Mouse (Mus musculus): ENCODE results near the gene Banp.

The Banp gene

DNA sequence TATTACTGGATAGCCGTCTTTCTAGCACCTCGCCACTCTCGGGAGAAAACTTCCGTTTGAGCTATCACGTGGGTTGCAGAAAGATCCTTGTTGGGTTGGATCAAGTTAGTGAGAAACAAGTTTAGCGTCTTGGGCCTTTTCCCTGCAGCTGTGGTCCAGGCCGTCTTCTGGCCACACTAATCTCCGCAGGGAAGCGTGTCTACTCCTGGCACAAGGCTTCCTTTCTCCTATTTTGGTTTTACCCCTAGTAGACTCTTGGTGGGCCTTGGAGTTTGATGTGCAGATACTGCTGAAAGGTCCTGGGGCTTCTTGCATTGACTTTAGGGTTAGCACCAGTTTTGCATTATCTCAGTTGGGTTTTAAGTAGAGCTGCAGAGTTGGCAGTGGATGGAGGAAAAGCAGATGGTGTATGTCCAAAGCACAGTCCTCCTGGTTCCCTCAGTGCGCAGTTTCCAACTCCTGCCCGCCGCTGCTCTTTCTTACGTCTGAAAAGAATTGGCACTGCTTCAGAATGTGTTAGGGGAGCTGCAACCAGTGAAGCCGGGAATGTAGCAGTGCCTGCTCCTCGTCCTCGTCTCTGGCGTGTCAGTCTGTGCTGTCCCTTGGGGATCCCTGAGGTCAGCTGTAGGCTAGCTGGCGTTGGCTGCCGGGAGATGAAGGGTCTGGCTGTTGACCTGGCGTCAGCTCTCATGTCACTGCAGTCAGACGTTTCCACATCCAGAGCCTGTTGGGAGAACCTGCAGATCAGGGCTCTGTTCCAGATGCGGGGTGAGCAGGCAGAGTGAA lies 68.7 kb downstream of the Banp start:
- peak; percentile 41 to 55 for DNase-seq (ENCODE audit: low spot score in 2 of 2)

DNA sequence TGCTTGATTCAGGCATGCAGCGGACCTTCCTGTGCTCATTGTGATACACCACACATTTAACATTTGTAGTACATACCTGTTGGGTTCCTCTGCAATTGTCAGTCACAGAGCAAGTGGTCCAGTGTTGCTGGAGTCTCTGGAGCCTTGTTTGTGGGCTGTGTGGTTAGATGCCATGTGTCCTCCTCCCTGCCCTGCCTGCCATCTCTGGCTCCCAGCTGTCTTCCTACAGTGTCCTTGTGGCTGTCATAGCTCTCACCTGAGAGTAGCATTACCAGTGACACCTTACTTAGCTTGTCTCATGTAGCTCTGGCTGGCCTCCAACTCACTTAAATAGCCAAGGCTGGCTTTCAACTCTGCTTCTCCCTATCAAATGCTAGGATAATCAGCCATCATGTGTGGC lies 69.6 kb downstream of the Banp start:
- no peak for DNase-seq (ENCODE audit: low spot score in 2 of 2)

DNA sequence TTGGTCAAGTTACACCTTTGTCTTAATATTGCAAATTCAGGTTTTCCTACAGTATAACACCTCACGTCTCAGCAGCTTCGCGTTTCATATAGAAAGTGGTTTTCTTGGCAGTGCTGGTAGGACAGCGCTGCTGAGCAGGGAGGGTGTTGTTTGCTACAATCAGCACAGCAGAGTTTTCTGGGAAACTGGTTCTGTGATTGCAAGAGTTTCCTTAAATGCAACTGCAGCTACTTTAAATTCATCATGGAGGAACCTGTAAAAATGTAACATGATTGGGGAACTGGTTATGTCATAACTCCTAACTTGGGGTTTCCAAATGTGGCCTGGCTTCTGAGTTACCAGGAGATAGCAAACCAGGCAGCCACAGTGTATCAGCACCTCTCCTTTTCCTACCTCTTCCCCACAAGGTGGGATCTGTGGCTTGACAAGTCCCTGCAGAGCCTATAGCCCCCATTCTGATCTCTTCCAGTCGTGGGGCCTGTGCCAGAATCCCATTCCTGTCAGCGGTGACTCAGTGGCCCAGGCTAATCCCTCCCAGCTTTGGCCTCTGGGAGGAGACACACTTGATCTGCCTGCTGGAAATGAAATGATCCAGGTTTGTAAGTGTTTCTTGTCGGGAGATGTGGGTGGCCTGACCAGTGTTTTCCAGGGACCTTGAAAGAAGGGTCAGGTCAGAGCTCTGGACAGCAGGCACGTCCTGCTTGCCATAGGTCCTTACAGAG lies 70.7 kb downstream of the Banp start:
- no peak for DNase-seq (ENCODE audit: low spot score in 2 of 2)

GRCm38 (mm10) chr8:122021725-122022124 lies 72.2 kb downstream of the Banp start:
- no peak for DNase-seq (ENCODE audit: low spot score in 2 of 2)

- no peak for DNase-seq (ENCODE audit: low spot score in 2 of 2)
Observed at GRCm38 (mm10) chr8:122022274-122022673, 72.7 kb downstream of the Banp start.

DNA sequence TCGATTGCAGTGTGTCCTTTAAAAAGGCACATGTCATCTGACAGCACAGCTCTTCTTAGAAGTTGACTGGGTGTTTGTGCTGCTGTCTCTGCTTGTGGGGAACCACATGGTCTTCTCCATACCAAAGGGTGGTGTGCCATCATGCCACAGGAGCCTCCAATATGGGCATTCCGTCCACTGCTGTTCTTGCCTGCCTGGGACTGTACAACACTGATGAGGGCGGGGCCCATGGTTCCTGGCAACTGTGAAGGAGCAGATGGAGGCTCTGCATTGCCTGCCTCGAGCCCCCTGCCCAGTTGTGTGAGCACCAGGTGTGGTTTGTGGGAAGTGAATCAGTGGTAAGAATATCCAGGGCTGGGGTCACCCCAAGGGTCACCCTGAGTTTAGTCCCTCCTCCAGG lies 73.2 kb downstream of the Banp start:
- DNase-seq (ENCODE audit: low spot score in 2 of 2), result no peak

- no peak for DNase-seq (ENCODE audit: low spot score in 2 of 2)
Observed at GRCm38 (mm10) chr8:122025546-122025945, 76.0 kb downstream of the Banp start.

DNA sequence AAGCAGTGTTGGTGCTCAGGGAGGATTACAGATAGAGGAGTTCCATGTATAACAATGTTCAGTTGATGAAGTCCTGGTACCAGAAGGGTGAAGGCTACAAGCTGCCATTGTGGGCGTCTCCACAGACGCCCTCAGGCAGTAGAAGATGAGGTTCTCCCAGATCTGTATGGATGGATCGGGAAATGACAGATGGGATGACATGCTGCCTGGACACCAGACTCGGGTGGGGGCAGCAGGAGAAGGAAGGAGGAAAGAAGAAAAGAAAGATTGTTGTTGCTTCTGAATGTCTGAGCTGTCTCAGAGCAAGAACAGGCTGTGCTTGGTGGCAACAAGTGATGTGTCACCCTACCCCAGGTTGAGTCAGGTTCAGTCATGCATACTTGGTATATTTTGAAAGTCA lies 78.6 kb downstream of the Banp start:
- DNase-seq (ENCODE audit: low spot score in 2 of 2), result no peak

GRCm38 (mm10) chr8:122030965-122031364 lies 81.4 kb downstream of the Banp start:
- DNase-seq (ENCODE audit: low spot score in 2 of 2), result no peak

DNA sequence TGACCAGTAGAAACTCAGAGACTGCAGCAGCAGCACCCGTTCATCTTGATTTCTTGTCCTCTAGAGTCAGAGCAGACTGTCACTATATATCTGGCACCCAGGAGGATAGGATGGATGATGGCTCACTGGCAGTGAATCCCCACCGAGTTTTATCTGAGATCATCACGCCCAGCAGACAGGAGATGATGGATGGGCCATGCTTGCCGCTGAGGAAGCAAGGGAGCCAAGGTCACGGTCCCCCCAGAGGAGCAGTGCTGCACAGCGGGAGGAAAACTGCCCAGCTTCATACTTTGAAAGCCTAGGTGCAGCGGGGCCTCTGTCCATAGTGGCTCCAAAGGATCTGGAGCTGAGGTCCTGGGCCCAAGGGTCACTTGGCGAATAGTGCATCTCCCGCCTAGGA lies 83.2 kb downstream of the Banp start:
- no peak for DNase-seq (ENCODE audit: low spot score in 2 of 2)

GRCm38 (mm10) chr8:122035543-122035942 lies 86.0 kb downstream of the Banp start:
- DNase-seq (ENCODE audit: low spot score in 2 of 2), result no peak

DNA sequence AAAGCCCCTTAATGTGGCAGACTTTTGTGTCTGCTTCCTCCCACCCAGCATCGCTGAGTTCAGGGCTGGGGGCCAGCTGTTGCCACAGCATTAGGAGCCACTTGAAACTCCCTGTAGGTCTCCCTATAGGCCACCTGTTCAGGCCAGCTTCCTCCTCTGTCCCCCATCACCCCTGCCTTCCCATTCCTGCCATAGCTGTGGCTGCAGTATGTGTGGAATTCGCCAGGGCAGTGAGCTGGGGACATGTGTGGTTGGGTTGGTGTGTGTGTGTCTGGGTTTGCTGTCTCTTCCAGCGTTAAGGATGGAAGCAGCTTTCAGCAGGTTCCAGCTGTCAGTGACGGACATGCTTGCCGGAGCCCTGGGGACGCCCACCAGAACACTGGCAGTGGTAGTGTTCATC lies 86.8 kb downstream of the Banp start:
- no peak for DNase-seq (ENCODE audit: low spot score in 2 of 2)

GRCm38 (mm10) chr8:122037279-122037678 lies 87.7 kb downstream of the Banp start:
- DNase-seq (ENCODE audit: low spot score in 2 of 2), result no peak

DNA sequence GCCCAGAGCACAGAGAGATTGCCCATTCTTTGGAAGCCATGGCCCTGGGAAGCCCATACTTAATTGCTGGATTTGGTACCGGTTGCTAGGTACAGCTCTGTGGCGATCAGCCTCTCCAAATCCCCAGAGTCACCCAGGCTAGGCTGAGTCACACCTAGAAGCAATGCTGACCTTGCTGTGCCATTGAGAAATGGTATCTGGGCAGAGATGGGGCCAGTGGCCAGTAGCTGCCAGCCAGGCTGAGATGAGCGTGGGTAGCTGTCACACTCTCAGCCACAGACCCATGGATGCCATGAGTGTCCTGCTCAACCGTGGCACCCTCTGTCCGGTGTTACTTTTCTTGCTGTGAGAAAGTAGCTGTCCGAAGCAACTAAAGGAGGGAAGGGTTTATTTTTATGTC lies 88.5 kb downstream of the Banp start:
- no peak for DNase-seq (ENCODE audit: low spot score in 2 of 2)

- no peak for DNase-seq (ENCODE audit: low spot score in 2 of 2)
Observed at GRCm38 (mm10) chr8:122039452-122039851, 89.9 kb downstream of the Banp start.

DNA sequence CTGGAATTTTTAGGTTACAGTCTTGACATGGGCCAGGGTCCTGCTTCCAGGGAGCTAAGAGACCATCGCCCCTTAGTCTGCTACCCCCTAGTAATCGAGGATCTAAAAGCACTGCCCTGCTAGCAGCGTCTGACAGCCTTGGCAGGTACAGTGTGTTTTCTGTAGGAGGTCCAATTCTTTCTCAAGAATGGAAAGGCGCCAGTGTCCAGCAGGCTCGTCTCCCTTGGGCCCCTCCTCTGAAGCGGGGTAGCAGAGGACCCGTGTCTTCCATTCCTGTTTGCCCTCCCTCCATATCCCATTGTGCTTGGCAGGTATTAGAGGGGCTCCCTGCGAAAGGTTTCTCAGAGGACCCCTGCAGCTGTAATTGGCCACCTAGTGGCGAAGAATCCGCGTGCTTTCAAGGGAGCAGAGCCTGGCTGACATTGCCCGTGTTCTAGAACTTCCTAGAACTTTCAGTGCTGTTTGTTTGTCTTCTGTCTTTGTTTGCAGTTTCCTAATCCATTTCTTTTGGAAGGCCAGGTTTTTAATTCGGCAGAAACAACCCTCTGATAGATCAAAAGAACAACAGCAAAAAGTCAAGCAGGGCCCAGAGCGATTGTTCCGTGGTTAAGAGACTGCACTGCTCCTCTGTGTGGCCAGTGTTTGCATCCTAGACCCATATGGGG lies 97.8 kb downstream of the Banp start:
- no peak for DNase-seq (ENCODE audit: low spot score in 2 of 2)

DNA sequence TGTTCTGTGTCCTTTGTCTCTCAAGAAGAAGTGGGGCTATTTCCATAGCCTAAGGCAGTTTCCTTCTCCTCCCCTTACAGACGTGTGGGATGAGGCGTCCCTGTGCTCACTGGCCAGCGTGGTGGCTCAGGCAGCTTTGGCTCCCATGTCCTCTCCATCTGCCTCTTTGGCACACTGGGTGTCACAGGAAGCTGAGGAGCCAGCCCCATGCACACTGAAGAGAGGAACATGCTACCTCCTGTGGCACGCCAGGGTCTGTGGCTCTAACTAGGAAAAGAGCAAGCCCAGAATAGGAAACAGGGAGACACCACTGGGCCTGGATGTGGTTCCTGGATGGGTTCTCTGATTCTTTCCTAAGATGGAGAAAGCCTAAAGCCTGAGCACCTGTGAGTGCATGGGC lies 99.7 kb downstream of the Banp start:
- DNase-seq (ENCODE audit: low spot score in 2 of 2), result no peak

DNA sequence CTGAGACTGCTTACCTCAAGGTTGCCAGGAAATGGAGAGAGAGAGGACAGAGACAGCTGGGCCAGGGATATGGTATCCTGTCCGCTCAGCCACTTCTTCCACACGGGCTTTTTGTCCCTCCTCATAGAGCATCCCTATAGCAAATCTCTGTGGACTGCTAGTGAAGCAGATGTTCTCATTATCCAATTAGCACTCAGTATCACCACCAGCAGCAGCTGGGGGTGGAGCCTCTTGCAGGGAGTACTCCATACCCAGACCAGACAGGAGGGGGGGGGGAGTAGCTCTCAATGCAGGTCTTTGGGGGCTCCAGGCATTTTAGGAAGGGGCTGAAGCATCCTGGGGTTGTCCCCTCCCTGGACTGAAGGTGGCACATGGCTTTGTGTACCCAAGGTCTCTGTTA lies 100.4 kb downstream of the Banp start:
- no peak for DNase-seq (ENCODE audit: low spot score in 2 of 2)

GRCm38 (mm10) chr8:122050620-122051019 lies 101.1 kb downstream of the Banp start:
- DNase-seq (ENCODE audit: low spot score in 2 of 2), result no peak

GRCm38 (mm10) chr8:122055321-122055720 lies 105.8 kb downstream of the Banp start:
- DNase-seq (ENCODE audit: low spot score in 2 of 2), result no peak

- DNase-seq (ENCODE audit: low spot score in 2 of 2), result no peak
Observed at GRCm38 (mm10) chr8:122056113-122056512, 106.6 kb downstream of the Banp start.

DNA sequence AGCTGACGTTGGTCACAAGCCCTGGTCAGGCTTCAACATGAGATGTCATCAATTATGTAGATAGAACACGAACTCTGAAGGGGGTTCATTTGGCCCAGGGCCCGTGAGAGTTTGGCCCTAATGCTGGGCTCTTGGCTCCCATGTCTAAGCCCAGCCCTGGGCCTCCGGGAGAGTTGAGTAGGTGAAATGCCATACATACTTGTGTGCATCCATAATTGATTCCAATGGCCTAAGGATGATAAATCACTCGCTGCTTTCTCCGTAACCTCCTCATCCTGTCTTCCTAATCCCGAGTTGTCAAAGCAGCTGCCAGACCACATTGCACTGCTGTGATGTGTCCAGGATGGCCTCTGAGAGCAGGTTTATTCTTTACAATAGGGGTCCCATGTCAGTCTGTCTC lies 107.3 kb downstream of the Banp start:
- DNase-seq (ENCODE audit: low spot score in 2 of 2), result no peak

DNA sequence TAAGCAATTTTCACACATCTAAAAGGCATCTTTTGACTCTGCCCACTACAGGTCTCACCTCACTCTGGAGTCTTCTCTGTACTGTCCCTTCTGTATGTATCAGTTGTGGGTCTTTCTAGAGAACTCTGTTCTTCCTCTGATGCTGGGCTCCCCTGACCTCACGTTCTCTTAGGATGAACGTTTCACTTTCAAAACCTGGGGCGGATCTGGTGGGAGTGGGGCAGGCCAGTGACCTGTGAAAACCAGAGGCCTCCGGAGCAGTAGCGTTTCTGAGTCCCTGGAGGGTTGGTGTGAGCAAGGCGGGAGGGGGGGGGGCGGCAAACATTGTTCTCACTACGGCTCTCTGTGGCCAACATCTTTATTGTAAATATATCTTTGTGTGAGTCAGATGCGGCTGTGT lies 109.0 kb downstream of the Banp start:
- DNase-seq (ENCODE audit: low spot score in 2 of 2), result no peak

All from frontal cortex, postnatal 36 days (tissue).